Mouse (Mus musculus) stomach, postnatal 0 days (tissue): ENCODE data around the gene Hist4h4. TPM values are rescaled to one million over a fixed set of nuclear protein-coding genes. Genes with fewer than 3 reads are reported as not detected.

Experiments
- ATAC-seq: fragments of 200-750 bp; cut with Nextera tagmentation; 2 replicates; pipeline ENCODE4 v1.8.0; 2017; ENCODE audit not compliant: low FRiP score, low TSS enrichment
- DNase-seq: peaks from one replicate; pipeline ENCODE4 v3.0.0-alpha.2; 2016; ENCODE audit warnings: low spot score
- H3K27ac ChIP-seq: fragments of 300-500 bp; sonication (generic); replicated peaks from 2 replicates; pipeline ENCODE4 v1.5.1; 2014; ENCODE audit warnings: mild to moderate bottlenecking, control low read depth
- H3K27me3 ChIP-seq: fragments of 300-500 bp; sonication (generic); 2 replicates; pipeline ENCODE4 v1.6.1; 2014; ENCODE audit warnings: low read length; ENCODE audit not compliant: control insufficient read depth, insufficient read depth
- H3K36me3 ChIP-seq: fragments of 300-500 bp; sonication (generic); 2 replicates; pipeline ENCODE4 v1.6.1; 2014; ENCODE audit warnings: low read length, mixed read lengths; ENCODE audit not compliant: control insufficient read depth, insufficient read depth
- H3K4me1 ChIP-seq: fragments of 300-500 bp; sonication (generic); replicated peaks from 2 replicates; pipeline ENCODE4 v1.6.1; 2014; ENCODE audit warnings: antibody characterized with exemption; ENCODE audit not compliant: control insufficient read depth, insufficient read depth
- H3K4me2 ChIP-seq: fragments of 300-500 bp; sonication (generic); replicated peaks from 2 replicates; pipeline ENCODE4 v1.6.1; 2014; ENCODE audit warnings: low read depth, mild to moderate bottlenecking, control low read depth, moderate library complexity
- H3K4me3 ChIP-seq: fragments of 300-500 bp; sonication (generic); 2 replicates; pipeline ENCODE4 v1.5.1; 2014; ENCODE audit warnings: low read depth, low read length, control low read depth
- H3K9ac ChIP-seq: fragments of 300-500 bp; sonication (generic); 2 replicates; pipeline ENCODE4 v1.6.1; 2014; ENCODE audit warnings: mild to moderate bottlenecking, low read length, control low read depth, mixed read lengths
- H3K9me3 ChIP-seq: fragments of 300-500 bp; sonication (generic); 2 replicates; pipeline ENCODE4 v1.6.1; 2016; ENCODE audit warnings: low read length; ENCODE audit not compliant: control insufficient read depth
- CTCF ChIP-seq: IDR thresholded peaks from 2 replicates; pipeline ENCODE4 v1.5.1; 2016; ENCODE audit warnings: antibody characterized with exemption, low read depth, mild to moderate bottlenecking, moderate library complexity
- EP300 ChIP-seq: optimal IDR thresholded peaks from 2 replicates; pipeline ENCODE3; 2016; ENCODE audit warnings: antibody characterized with exemption
- WGBS: fragments of 180-500 bp; shearing (Covaris S2); extraction: QIAGEN DNeasy Blood & Tissue Kit; methylation state at CpG from one replicate; pipeline ENCODE4 v1.1.7; 2014; 5-methylcytosine and 5-hydroxymethylcytosine counted together
- polyA plus RNA-seq: library from polyadenylated mRNA; unstranded; fragments of >200 nt; fragmentation: Nextera tagmentation; extraction: Ambion mirVana; gene quantifications from 2 replicates; pipeline ENCODE4 v1.2.1, GENCODE M21; 2015

The Hist4h4 gene
- polyA plus RNA-seq, 1 experiment from 2014 or later: 0.68 TPM

- TF ChIP-seq CTCF (no peak), EP300 (no peak)
- no peak for ATAC-seq
- 94% methylated on average over 15 of the region's 18 CpGs for WGBS
Measured at GRCm38 (mm10) chr6:136821086-136821485, 16.9 kb upstream of the Hist4h4 start.

GRCm38 (mm10) chr6:136820381-136820780 is 16.2 kb upstream of the Hist4h4 start:
- H3K9ac ChIP-seq: no peak overlapping the region
- H3K27me3 ChIP-seq: no peaks in the 10 kb centered on the region
- H3K4me1 ChIP-seq: no peaks in the 10 kb centered on the region
- 95% methylated on average over 21 of the region's 21 CpGs for WGBS
- 0 out of 2 replicates have a peak, but pooled peaks have one; percentile 33 for ATAC-seq
- no peaks in the 10 kb centered on the region for H3K9me3 ChIP-seq
- peaks cover 52% of the 10 kb centered on the region for H3K36me3 ChIP-seq
- no peak overlapping the region for H3K4me2 ChIP-seq
- no peak for DNase-seq
- H3K27ac ChIP-seq: no peak overlapping the region
- TF ChIP-seq EP300 (no peak), CTCF (no peak)
- H3K4me3 ChIP-seq: no peak overlapping the region

More at GRCm38 (mm10) chr6:136821086-136821485, 16.9 kb upstream of the Hist4h4 start:
- Histone ChIP-seq H3K4me1 (no peaks in the 10 kb centered on the region), H3K9ac (no peak overlapping the region), H3K9me3 (no peaks in the 10 kb centered on the region), H3K4me2 (no peak overlapping the region), H3K27ac (no peak overlapping the region), H3K4me3 (no peak overlapping the region), H3K27me3 (no peaks in the 10 kb centered on the region), H3K36me3 (peaks cover 47% of the 10 kb centered on the region)
- no peak for DNase-seq

GRCm38 (mm10) chr6:136817549-136817948 is 13.3 kb upstream of the Hist4h4 start:
- no peak for DNase-seq
- Histone ChIP-seq H3K27ac (no peak overlapping the region), H3K4me2 (no peak overlapping the region), H3K9me3 (no peaks in the 10 kb centered on the region), H3K27me3 (no peaks in the 10 kb centered on the region), H3K4me3 (no peak overlapping the region), H3K9ac (no peak overlapping the region), H3K4me1 (no peaks in the 10 kb centered on the region), H3K36me3 (peaks cover 46% of the 10 kb centered on the region)
- WGBS: 91% methylated on average over 3 of the region's 3 CpGs
- no peak for ATAC-seq
- TF ChIP-seq EP300 (no peak), CTCF (no peak)

GRCm38 (mm10) chr6:136816826-136817225 is 12.6 kb upstream of the Hist4h4 start:
- Histone ChIP-seq H3K4me1 (no peaks in the 10 kb centered on the region), H3K27me3 (no peaks in the 10 kb centered on the region), H3K4me2 (no peak overlapping the region), H3K9me3 (no peaks in the 10 kb centered on the region), H3K27ac (no peak overlapping the region), H3K4me3 (no peak overlapping the region), H3K36me3 (peaks cover 43% of the 10 kb centered on the region), H3K9ac (no peak overlapping the region)
- ATAC-seq: no peak
- no peak for DNase-seq
- TF ChIP-seq CTCF (no peak), EP300 (no peak)
- 91% methylated on average over 21 of the region's 21 CpGs for WGBS

- DNase-seq (no peak), ATAC-seq (no peak)
- H3K27ac ChIP-seq: no peak overlapping the region
- H3K9ac ChIP-seq: no peak overlapping the region
- no peak overlapping the region for H3K4me3 ChIP-seq
- no peak for TF ChIP-seq EP300
- no peak for TF ChIP-seq CTCF
- 89% methylated on average over 7 of the region's 7 CpGs for WGBS
- no peaks in the 10 kb centered on the region for H3K9me3 ChIP-seq
- no peak overlapping the region for H3K4me2 ChIP-seq
- H3K27me3 ChIP-seq: no peaks in the 10 kb centered on the region
- peaks cover 32% of the 10 kb centered on the region for H3K36me3 ChIP-seq
- no peaks in the 10 kb centered on the region; the same call in 1 of the 2 replicates for H3K4me1 ChIP-seq
Measured at GRCm38 (mm10) chr6:136815381-136815780, 11.2 kb upstream of the Hist4h4 start.

GRCm38 (mm10) chr6:136813117-136813516 is 8.9 kb upstream of the Hist4h4 start:
- Histone ChIP-seq H3K36me3 (peaks cover 24% of the 10 kb centered on the region), H3K4me2 (no peak overlapping the region), H3K9me3 (no peaks in the 10 kb centered on the region), H3K9ac (no peak overlapping the region), H3K27me3 (no peaks in the 10 kb centered on the region), H3K27ac (0 out of 2 replicates have a peak overlapping the region, but pooled peaks have one; percentile 13), H3K4me1 (no peaks in the 10 kb centered on the region; the same call in 1 of the 2 replicates), H3K4me3 (no peak overlapping the region)
- TF ChIP-seq EP300 (no peak), CTCF (peak; percentile 67)
- ATAC-seq: no peak
- WGBS: 30% methylated on average over 4 of the region's 4 CpGs
- DNase-seq: peak; percentile 64
